Mouse (Mus musculus) layer of hippocampus, postnatal 14 days (tissue): ENCODE data around the gene Gm49403. TPM values are rescaled to one million over a fixed set of nuclear protein-coding genes. Genes with fewer than 3 reads are reported as not detected.
A peak's percentile ranks its signal among the peaks of the same experiment; 100 is the strongest.

ENCODE experiments used
- DNase-seq, 2 experiments: peaks; one replicate each; pipeline ENCODE4 v3.0.0; 2021 to 2022; ENCODE audit warnings: low spot score in 2 of 2, mixed read lengths in 1 of 2
- microRNA-seq, 2 experiments: library from miRNA; unstranded; fragments of <30 nt; microRNA quantifications; one replicate each; pipeline ENCODE4 v1.2.0; 2021
- total RNA-seq, 2 experiments: library from RNA; stranded (reverse); gene quantifications; 2 replicates each; pipeline ENCODE4 v1.2.3; 2021

Gene Gm49403
- total RNA-seq, 2 experiments from 2014 or later, result not detected

DNA sequence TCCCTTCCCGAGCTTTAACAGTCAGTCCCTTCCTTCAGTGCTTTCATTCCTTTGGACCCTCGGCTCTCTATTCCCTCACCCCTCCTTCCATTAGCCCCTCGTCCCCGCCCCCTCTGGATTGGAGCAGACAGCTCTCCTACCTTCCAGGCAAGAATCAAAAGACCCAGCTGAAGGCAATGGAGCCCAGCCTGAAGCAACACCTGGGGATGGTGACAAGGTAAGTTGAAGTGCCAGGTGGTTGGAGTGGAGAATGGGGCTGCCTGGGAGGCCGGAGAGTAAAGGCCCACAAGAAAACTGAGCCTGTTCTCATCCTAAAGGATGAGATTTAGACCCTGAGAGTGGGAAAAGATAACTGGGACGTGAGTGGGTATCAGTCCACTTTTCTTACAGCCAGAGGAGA is 24.8 kb downstream of the Gm49403 start:
- no peak for DNase-seq

DNA sequence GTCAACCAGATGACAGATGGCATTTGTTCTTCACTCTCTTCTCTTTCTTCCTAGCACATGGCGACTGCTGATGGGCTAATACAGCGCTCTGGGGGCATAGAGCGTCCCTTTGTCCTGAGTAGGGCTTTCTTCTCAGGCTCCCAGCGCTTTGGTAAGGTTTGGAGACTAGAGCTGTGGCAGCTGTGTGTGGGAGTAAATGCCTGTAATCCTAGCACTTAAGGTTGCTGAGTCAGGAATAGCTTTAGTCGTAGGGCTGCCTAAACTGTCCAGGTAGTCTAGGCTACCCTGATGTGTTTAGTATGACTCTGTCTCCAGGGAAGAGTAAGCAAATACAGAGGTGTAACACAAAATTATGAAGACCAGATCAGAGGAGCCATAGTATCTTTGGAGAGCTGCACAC is 28.1 kb downstream of the Gm49403 start:
- DNase-seq, result no peak

DNA sequence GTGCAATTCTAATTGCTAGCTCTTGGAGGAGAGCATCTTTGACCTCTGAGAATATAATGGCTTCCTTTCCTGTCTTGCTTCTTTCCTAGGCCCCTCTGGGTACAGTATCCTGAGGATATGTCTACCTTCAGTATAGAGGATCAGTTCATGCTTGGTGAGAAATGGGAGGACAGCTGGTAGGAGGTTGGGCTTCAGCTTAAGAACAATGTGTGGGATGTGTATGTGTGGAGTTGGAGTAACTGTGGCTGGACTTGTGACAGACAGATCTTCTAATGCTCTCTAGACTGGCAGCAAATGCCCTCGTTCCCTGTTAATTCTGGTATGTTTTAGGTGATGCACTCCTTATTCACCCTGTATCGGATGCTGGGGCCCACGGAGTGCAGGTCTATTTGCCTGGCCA is 30.5 kb downstream of the Gm49403 start:
- no peak for DNase-seq

DNA sequence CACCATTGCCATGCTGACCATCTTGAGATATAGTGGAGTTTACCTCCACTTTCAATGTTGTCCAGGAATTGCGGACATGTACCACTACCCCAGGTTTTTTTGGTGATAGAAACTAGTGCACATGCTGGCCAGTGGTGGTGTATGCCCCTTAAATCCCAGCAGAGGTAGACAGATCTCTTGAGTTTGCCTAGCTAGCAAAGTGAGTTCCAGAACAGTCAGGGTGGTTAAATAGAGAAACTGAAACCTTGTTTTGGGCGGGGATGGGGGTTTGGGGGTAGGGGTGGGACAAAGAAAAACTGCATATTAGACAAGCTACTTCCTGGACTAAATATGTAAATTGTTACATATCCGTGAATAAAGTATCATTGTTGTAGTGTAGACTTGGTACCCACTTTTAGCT is 35.3 kb downstream of the Gm49403 start:
- no peak for DNase-seq

DNA sequence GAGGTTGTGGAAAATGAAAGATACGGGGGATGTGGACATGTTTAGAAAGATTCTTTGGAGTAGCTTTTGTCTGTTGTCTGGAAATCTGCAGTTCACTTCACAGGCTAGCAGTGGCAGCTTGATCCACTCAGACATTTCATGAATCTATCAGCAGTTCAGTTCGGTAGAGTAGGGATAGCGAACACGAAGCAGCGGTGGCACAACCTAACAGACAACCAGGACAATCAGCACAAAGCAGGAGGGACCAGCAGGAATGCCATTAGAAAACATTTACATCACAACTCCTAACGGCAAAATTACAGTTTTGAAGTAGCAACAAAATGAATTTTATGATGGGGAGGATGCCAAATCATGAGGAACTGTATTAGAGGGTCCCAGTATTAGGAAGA is 35.9 kb downstream of the Gm49403 start:
- no peak for DNase-seq

DNA sequence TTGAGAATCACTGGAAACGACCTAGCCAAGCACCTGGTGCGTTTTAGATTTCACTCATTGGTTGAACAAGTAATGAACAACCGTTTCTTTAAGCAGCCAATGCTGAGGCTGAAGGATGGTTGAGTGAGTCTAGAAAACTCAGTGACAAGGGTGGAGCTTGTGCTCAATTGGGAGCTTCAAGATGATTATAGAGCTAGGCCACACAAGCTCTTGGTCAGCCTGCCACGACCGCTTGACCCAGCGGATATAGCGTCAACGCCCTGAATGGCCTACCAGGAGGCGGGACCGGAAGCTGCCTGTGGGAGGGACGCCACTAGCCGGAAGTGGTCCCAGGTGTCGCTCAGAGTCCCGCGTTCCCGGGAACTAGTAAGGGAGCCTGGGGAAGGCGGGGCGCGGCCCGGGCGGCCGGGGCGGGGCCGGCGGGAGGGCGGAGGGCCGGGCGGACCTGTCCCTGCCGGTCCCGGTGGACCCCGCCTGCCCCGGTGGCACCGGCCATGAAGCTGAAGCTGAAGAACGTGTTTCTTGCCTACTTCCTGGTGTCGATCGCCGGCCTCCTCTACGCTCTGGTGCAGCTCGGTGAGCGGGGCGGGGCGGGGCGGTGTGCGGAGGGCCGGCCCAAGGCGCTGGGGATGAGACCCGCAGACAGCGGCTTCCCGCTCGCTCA is 36.5 kb downstream of the Gm49403 start, which contains the start of gene B3gat3:
Gene B3gat3 (plus strand): TSS at position 302 of the 664 bp plus-strand sequence.
- DNase-seq, result peak; percentile 95

DNA sequence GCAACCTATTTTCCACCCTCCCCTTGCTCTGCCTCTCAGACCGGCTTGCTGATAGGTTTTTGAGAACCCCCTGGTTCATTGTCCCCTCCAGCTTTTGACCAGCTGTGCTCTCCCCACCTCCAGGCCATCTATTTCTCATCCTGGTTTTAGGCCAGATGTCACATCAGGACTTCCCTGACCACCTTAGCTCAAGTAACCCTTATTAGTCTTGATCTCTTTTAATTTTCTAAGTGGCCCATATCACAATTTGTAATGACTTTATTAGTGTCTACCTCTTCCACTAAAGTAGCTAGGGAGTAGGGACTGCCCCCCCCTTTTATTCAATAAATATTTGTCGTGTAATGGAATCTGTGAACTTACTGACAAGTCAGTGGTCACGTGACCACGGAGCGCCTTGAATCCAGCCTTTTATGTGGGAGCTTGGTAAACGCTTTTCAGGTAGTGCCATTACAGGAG is 37.1 kb downstream of the Gm49403 start:
- DNase-seq, result no peak

DNA sequence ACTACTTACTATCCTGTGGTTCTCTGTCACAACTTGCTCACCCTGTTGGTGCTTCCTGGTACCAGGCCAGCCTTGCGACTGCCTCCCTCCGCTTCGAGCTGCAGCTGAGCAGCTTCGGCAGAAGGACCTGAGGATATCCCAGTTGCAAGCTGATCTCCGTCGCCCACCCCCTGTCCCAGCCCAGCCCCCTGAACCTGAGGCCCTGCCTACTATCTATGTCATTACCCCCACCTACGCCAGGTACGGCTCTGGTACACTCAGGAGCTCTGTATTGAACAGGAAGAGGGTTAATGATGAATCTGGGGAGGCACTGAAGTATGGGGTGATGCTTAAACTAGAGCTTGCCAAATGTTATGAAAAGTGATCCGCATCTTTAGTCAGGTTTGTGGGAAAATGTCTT is 38.0 kb downstream of the Gm49403 start:
- no peak for DNase-seq

DNA sequence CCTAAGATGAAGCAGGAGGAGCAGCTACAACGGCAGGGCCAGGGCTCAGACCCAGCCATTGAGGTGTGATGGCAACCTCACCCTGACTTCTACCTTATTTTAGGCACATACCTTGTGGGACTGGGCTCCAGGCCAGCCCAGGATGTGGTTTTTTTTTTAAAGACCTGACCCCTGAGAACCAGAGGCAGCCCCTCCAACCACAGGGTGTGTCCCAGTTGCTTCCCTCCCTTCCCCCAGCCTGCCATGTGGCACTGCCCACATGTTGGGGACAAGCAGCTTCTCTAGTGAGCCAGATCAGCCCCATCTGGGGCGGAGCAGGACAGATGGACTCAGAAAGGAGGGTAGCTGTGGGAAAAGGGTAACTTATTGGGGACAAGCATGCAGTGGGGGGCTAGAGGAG is 43.0 kb downstream of the Gm49403 start:
- no peak for DNase-seq

DNA sequence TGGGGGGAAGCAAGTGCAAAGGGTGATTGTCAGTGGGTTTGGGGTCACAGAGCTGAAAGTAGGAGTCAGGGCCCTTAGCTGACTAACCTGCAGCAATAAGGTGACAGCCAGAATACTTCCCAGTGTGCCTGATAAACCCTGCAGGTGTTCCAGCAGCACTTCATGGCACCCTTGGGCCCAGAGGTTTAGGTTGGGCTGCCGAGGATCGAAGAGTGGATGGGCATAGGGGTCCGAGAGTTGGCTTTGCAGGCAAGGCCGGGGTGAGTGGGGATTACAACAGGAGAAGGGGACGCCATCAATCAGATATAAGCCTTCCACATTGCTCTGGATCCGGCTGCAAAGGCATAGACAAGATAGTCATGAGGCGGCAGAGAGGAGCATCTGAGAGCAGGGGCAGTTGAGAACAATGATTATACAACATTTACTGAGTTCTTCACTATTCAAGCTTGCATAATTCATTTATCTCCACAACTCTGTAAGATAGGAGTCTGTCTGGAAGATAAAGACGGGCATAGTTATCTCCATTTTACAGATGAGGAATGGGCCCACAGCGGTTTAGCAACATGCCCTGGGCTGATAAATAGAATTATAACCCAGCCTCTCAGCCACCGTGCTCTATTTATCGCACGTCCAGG is 44.3 kb downstream of the Gm49403 start:
- no peak for DNase-seq

DNA sequence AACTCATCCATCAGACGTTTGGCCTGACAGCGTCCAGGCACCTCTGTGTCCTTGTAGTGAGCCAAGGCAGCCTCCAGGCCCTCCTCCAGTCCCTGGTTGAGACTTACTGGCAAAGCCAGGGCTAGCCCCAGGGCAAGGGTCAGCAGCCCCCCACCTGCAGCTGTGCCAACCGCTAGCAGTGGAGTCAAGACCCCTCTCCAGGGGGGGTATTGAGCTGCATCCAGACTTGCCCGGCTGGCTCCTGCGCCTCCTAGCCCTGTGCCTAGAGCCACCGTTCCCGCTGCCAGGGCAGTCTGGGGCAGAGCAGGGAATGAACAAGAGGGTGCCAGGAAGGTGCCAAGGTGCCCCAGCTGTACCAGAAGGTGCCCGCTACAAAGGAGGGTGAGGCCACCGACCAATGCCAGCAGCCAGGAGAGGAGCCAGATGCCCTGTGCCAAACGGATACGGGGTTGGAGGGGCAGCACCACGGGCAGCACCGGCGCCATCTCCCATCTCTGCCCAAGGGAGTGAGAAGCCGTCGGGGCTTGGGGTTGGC is 45.0 kb downstream of the Gm49403 start:
- no peak for DNase-seq

DNA sequence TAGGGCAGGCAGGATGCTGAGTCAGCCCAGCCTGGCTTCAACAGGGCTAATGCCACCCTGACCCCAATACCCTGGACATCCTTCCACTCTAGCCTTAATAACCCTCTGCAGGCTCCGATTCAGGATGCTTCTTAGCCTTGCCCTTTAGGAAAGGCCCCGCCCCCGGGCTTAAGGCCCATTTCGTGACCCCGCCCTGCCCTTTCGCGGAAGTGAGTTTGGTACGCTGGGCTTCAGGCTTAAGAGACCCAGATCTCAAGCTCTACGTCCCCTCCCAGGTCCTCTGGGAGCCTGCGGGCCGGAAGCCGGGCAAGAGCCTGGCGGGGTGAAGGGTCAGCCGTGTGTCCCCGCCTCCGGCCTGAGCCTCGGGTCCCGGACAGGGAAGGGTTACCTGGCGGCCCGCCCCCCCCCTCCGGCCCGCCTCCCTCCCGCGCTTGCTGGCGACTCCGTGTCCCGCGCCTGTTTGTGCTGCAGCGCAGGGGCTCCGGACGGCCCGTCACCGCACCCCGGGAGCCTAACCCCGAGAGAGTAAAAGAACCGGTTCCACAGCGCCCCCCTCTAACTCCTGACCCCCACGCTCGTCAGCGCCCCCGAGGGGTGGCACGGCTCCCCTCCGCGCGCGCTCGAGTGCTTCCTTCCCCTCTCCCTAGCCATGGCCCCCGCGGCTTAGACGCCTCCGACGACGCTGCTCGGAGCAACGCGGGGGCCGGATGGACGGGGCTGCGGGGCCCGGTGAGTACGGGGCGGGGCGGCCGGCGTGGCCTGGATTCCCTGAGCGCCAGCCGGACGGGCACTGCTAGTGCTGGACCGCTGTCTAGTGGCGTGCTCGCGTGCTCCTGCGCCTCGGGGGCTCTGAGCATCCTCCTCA is 45.7 kb downstream of the Gm49403 start, which contains the start of the genes Rom1 and Eml3:
Gene Rom1 (minus strand): TSS at position 133 of the 865 bp plus-strand sequence.
Gene Eml3 (plus strand): TSS at position 329 of the 865 bp plus-strand sequence.
- peak; percentile 55 to 58 for DNase-seq

DNA sequence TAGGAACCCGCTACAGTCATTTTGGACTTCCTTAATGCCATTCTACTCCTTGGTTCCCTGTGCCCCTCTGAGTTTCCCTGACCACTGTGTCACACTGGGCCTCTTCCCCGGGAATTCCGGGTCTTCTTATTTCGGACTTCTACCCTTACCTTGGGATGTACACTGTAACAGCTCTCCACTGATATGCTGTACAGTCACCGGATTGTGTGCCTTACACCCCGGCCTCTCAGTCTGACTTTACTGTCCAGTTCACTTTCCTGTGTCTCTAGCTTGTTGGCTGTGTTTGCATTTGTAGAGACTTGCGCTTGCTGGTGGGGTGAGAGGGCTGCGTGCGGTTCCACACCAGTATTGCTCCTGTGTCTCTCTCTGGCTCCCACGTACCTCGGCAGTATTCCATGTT is 46.4 kb downstream of the Gm49403 start:
- DNase-seq, result no peak

DNA sequence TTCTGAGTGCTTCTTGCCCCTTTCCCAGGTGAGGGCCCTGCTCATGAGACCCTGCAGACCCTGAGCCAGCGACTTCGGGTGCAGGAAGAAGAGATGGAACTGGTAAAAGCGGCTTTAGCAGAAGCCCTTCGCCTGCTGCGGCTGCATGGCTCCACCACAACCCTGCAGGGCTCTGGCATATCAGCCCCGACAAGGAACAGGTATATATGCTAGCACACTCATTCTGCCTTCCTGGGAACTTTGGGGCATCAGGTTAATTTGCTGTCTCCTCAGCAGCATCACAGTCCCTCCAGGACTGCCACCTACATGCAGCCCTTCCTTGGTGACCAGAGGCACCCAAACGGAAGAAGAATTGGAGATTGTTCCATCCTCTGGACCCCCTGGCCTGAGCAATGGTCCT is 47.0 kb downstream of the Gm49403 start:
- no peak for DNase-seq

DNA sequence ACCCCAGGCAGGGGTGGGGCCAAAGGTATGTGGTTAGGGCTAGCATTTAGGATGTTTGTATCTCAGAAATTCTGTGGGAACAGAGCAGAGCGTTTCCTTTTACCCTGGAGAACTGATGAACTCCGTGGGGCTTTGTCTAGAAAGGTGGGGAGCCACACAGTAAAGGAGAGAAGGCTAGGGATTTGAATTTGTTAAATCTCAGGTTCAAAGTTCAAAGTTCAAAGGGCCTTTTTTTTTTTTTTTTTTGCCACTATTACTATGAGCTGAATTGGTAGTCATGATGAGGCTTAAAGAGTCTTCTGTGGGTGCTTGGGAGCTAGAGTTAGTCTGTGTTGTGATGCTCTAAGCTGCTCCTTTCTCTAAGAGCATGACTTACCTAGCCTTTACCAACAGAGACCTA is 53.0 kb downstream of the Gm49403 start:
- no peak for DNase-seq

Small RNAs within 50 kb of the gene (microRNA-seq; reads per million reads assigned to microRNA genes)
- 0 reads per million in 2 experiments for gene Mir5136

Other genes with a start within 250 kb of the Gm49403 start
- gene Chrm1, start 220.1 kb upstream of the Gm49403 start, total RNA-seq, result 100 to 1,000 TPM; 162 to 166 TPM
- 100 to 1,000 TPM; 188 to 200 TPM for gene Slc3a2, start 160.6 kb upstream of the Gm49403 start, total RNA-seq
- 10 to 100 TPM; 39.9 to 47.9 TPM for gene Wdr74, start 148.1 kb upstream of the Gm49403 start, total RNA-seq
- 1 to 10 TPM; 1.8 to 2.0 TPM for gene 1700092M07Rik, start 143.2 kb upstream of the Gm49403 start, total RNA-seq
- gene Stx5a, start 142.5 kb upstream of the Gm49403 start, total RNA-seq, result 10 to 100 TPM; 64.5 to 71.4 TPM
- gene Nxf1, start 126.9 kb upstream of the Gm49403 start, total RNA-seq, result 10 to 100 TPM; 79.3 to 91.9 TPM
- 100 to 1,000 TPM; 101 to 108 TPM for gene Tmem223, start 112.9 kb upstream of the Gm49403 start, total RNA-seq
- gene Tmem179b, start 109.5 kb upstream of the Gm49403 start, total RNA-seq, result 10 to 100 TPM; 10.1 to 12.0 TPM
- gene Taf6l, start 97.5 kb upstream of the Gm49403 start, total RNA-seq, result 10 to 100 TPM; 14.1 to 15.0 TPM
- gene Polr2g, start 85.4 kb upstream of the Gm49403 start, total RNA-seq, result 100 to 1,000 TPM; 119 TPM
- 1 to 10 TPM; 4.3 TPM for gene Zbtb3, start 81.4 kb upstream of the Gm49403 start, total RNA-seq
- 10 to 100 TPM; 29.8 to 32.1 TPM for gene Ttc9c, start 64.6 kb upstream of the Gm49403 start, total RNA-seq
- 100 to 1,000 TPM in 1 of 2 experiments, 10 to 100 TPM in 1; 99.4 to 103 TPM for gene Hnrnpul2, start 63.9 kb upstream of the Gm49403 start, total RNA-seq
- 1 to 10 TPM in 1 of 2 experiments, not detected in 1; 4.4 TPM for gene AC129217.1, start 54.2 kb upstream of the Gm49403 start, total RNA-seq
- 100 to 1,000 TPM in 1 of 2 experiments, 10 to 100 TPM in 1; 96.2 to 107 TPM for gene Bscl2, start 46.5 kb upstream of the Gm49403 start, total RNA-seq
- gene Gng3, start 44.7 kb upstream of the Gm49403 start, total RNA-seq, result 100 to 1,000 TPM; 220 to 243 TPM
- gene Lrrn4cl, start 33.2 kb upstream of the Gm49403 start, total RNA-seq, result under 1 TPM; 0.30 to 0.55 TPM
- 100 to 1,000 TPM in 1 of 2 experiments, 10 to 100 TPM in 1; 95.4 to 101 TPM for gene Ubxn1, start 12.4 kb upstream of the Gm49403 start, total RNA-seq
- gene Uqcc3, start 3.0 kb upstream of the Gm49403 start, total RNA-seq, result 10 to 100 TPM; 35.2 to 35.6 TPM
- gene Lbhd1, start 198 bp upstream of the Gm49403 start, total RNA-seq, result 1 to 10 TPM; 5.4 to 7.0 TPM
- gene 1810009A15Rik, start 4.9 kb downstream of the Gm49403 start, total RNA-seq, result 10 to 100 TPM; 24.4 to 26.1 TPM
- gene Gm49416, start 5.0 kb downstream of the Gm49403 start, total RNA-seq, result 1 to 10 TPM in 1 of 2 experiments, not detected in 1; 1.1 TPM
- gene Ints5, start 9.1 kb downstream of the Gm49403 start, total RNA-seq, result 10 to 100 TPM; 22.0 to 25.4 TPM
- gene Ganab, start 14.1 kb downstream of the Gm49403 start, total RNA-seq, result 100 to 1,000 TPM; 111 to 114 TPM
- 100 to 1,000 TPM; 144 to 149 TPM for gene B3gat3, start 36.4 kb downstream of the Gm49403 start, total RNA-seq
- gene Rom1, start 45.4 kb downstream of the Gm49403 start, total RNA-seq, result 1 to 10 TPM; 3.2 to 4.0 TPM
- 10 to 100 TPM; 11.3 to 11.7 TPM for gene Eml3, start 45.6 kb downstream of the Gm49403 start, total RNA-seq
- 10 to 100 TPM; 52.4 to 56.6 TPM for gene Mta2, start 57.9 kb downstream of the Gm49403 start, total RNA-seq
- gene Tut1, start 69.9 kb downstream of the Gm49403 start, total RNA-seq, result 10 to 100 TPM; 15.0 to 17.3 TPM
- 100 to 1,000 TPM; 198 to 230 TPM for gene Eef1g, start 83.1 kb downstream of the Gm49403 start, total RNA-seq
- 10 to 100 TPM; 20.7 to 22.5 TPM for gene Ahnak, start 105.4 kb downstream of the Gm49403 start, total RNA-seq
- not detected for gene Scgb1a1, start 204.0 kb downstream of the Gm49403 start, total RNA-seq